Mouse (Mus musculus) right cerebral cortex, adult 2 months (tissue): ENCODE measurements around the gene Kctd20.

ENCODE experiments used
- DNase-seq, 2 experiments: peaks; one replicate each; pipeline ENCODE4 v3.0.0; 2021 to 2022; ENCODE audit warnings: low spot score in 2 of 2

Gene Kctd20

DNA sequence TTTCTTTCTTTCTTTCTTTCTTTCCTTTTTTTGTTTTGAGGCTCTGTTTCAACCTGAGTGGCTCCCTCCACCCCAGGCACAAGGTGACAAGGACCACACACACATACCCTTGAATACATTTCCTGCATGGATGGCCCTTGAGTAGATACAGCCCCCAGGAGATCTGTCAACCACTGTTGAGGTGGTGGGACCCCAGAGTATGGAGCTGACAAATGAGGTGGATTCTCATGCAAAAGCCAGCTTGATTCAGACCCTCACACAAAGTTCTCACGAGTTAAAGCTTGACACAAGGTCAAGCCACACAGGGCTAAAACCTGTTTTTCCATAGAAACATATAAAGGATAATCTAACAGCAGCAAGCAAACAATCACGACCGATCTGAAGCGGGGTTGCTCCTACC lies 19.5 kb upstream of the Kctd20 start:
- DNase-seq: no peak

DNA sequence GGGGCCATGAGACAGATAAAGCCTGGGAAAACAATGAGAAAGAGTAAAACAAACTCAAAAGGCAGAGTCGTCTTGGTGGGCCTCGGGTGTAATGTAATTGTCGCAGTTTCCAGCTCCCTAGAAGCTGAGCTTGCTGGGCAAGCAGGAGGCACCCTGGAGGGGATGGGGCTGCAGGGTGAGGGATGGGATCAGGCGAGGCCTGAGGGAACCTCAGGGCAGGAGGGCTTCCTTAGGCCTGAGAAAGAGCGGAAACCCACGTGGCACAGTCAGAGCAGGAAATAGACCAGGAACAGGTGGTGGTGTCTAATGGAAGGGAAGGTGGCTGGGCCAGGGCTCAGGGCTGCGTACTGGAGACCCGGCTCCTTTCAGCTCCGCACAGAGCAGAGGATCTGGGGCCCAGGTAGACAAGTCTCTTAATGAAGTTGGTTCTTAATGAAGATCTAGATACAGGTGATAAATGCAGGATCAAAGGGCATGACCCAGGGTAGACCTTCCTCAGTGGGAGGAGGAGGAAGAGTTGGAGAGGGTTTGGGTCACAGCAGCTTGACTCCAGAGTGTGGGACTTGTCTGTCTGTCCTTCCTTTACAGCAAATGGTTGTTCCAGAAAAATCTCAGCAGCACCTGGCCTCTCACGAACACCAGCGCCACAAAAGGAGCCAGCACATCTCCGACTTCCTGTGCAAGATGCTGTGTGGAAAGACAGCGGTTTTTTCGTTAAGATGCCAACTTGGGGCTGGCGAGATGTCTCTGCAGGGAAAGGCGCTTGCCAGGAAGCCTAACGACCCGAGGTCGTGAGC lies 17.4 kb upstream of the Kctd20 start:
- DNase-seq: no peak

DNA sequence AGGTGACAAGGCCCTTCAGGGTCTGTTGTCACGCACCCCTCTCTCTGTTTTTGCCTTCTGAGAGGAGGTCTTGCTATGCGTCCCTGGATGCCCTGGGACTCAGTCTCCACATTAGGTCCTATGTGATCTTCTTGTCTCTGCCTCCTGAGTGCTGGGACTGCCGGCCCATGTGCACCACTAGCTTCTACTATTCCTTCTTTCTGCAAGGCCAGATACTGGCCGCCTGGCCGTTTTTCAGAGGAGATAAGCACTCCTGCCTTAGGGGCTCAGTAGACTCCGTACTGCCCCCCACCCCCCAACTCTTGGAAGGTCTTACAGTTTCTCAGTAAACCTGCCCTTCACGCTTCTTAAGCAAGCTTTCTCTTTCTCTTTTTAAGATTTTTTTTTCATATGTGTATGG lies 15.6 kb upstream of the Kctd20 start:
- DNase-seq: no peak

DNA sequence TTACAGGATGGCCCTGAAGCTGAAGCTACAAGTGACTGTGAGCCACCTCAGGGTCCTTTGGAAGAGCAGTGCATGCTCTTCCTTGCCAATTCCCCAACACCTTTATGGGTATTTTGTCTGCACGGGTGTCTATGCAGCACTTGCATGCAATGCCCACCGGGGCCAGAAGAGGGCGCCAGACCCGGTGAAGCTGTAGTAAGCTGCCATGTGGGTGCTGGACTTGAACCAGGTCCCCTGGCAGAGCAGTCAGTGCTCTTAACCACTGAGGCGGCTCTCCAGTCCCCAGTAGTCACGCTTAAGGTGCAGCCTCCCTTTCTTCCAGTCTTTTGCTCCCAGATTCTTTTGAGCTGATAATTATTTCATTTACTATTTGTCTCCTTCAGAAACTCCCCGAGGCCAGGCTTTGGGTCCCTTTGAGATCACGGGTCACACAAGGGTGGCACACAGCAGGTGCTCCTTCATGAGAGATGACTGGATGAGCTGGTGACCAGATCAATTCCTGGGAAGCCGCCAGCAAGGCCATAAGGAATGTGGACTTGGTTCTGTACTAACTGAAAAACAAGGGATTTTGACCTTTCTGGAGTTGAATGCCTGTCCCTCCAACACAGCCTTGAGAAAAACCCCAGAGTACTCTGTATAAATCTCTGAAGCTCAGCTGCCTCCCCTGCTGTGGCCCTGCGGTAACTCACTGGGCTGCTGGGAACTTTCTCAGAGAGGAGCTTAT lies 15.0 kb upstream of the Kctd20 start:
- no peak for DNase-seq

DNA sequence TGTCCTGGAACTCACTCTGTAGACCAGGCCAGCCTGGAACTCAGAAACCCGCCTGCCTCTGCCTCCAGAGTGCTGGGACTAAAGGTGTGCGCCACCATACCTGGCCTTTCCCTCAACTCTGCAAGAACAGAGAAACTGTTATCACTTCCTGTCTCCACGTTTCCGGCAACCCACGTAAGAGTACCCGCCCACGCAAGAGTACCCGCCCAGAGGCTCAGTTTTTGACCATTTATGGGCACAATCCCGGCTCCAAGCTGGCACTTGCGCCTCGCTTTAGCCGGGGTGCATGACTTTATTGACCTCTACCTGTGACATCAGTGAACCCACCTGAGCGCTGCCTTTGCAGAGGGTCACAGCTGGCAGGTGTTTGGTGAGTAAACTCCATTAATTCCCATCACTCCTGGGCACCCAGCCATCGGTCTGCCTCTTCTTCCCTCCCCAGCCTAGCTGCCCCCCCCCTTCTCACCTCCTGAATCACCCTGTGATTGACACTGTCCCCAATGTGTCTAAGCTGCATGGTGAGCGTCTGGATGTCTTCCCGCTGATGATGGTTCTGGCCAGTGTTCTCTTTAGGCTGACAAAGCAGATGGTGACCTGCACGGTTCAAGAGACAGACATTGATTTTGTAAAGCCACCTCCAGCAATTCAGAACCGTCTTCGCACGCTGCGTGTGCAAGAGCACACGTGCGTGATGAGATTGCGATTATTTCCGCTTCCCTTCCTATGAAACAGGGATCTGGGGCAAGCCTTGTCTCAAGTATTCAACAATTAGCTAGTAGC lies 10.8 kb upstream of the Kctd20 start:
- DNase-seq: no peak

DNA sequence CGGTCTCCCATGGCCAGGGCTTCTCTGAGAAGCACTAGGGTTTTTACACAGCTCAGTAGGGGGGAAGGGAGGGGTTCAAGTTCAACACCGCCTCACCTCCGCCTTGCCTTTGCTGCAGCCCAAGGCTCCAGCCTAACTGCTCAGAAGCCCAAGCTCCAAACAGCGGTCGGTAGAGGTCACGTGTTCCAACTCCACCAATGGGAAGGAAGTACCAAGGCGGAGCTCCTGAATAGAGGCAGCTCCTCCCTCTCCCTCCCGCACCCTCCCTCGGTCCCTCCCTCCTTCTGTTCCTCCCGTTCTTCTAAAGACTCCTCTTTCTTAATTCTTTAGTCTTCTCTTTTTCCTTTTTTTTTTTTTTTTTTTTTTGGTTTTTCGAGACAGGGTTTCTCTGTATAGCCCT lies 9.6 kb upstream of the Kctd20 start:
- DNase-seq: no peak

DNA sequence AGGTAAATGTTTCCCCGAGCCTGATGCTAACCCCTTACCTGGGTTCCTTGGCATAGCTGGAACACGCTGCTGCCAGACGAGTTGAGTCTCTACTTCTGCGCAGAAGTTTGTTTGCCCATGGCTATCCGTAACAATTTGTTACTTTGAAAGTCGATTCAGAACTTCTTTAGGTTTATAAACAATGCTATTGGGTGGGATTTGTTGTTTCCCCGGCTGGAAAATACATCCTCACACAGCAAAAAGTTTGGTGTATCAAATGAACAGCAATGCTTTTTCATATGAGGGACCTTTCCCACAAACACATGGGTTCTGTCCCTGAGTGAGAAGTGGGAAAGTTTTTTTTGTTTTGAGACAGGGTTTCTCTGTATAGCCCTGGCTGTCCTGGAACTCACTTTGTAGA lies 8.0 kb upstream of the Kctd20 start, which contains the start of gene Pxt1:
Gene Pxt1, minus strand, starts transcription at position 101 of the 400 bp plus-strand sequence.
- no peak for DNase-seq

DNA sequence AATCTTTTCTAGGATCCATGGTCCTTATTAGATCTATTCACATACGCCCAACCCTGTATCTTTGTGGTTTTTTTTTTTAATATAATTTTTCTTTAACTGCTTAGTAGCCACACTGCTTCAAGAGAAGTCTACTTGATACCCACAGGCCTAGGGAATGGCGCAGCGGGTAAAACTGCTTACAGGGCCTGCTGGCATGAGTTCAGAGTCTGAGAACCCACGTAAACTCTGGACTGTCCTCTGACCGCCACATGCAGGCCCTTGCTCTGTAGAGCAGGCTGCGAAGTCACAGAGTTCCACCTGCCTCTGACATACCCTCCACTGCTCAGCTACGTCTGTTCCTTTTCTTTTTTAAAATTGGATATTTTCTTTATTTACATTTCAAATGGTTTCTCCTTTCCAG lies 7.3 kb upstream of the Kctd20 start:
- no peak for DNase-seq

DNA sequence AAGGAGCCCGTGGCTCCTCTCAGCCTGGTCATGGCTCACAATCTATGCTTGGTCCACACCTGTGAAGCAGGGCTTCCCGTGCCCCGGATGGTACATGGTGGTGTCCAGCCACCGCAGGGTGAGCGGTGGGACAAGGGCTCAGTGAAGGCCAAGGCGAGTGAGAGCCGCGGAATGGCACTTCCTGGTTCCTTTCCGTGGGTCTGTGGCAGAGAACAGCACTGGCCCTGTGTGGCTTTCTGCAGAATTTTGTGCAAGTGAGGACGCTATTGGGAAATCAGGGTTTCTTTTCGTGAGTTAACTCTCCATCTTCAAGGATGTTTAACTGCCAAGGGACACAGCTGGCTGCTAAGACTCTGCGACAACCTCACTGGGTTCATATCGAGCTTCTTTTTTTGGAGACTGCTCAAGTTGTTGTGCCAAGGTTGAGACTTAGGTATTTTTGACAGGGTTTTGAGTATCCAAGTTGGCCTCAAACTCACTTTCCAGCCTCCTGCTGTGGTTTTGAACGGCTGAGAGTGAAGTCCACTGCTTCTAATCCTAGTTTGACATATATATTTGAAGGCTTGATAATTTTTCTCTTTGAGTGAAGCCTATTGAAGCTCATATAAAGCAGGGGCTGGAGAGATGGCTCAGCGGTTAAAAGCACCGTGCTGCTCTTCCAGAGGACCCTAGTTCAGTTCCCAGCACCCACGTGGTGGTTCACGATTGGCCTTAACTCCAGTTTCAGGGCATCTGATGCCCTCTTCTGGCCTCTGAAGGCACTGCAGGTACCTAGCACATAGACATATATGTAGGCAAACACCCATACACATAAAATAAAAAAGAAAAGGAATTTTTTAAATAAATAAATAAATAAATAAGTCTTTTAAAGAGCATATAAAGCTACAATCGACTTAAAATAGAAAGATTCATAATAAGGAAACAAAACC lies 4.5 kb upstream of the Kctd20 start:
- no peak for DNase-seq

DNA sequence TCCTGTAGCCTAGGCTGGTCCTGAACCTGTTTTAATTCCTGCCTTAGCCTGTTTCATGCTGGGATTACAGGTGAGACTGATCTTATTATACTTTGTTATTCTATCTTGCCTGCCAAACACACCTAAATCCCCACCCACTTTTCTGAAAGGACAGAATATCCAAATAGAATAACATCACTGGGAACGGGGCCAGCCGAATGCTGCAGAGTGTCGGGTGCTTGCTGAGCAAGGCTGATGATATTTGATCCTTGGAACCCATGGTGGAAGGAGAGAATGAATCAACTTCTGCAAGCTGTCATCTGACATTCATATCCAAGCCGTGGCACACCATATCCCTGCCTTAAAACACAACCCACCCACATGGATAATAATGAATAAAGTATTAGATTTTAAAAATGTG lies 3.1 kb upstream of the Kctd20 start:
- no peak for DNase-seq

DNA sequence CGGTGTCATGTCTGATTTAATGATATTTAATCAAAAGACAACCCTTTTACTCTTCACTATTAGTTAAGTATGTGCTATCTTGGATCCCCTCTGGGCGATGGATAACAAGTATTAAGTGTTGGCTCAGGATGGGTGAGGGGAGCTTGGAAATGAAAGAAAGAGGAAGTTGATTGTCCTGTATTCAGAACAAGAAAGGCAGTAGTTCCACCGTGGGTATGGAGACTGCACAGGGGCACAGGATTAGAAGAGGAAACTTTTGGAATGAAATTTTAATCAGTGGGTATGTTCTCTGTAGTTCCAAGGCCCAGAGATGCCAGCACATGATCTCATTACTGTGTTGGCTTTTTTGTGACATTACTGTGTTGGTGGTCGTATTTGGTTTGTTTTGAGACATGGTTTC lies 999 bp upstream of the Kctd20 start:
- no peak for DNase-seq

DNA sequence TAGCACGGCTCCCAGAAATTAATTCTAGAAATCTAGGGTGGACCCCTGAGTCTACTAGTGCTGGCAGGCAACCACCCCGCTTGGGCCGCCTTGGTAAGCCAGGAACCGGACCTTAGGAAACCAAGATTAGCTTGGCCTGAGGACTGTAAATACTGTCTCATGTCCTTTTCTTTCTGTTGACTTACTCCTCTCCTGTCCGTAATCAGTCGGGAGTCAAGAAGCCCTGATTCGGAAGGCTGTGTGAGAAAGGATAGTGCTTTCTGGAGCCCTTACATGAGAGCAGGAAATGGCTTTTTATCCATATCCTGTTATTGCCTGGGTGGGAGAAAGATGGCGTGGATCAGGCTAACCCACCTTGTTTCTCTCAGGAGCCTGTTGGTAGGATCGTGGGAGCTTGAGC lies 1.5 kb downstream of the Kctd20 start:
- no peak for DNase-seq

DNA sequence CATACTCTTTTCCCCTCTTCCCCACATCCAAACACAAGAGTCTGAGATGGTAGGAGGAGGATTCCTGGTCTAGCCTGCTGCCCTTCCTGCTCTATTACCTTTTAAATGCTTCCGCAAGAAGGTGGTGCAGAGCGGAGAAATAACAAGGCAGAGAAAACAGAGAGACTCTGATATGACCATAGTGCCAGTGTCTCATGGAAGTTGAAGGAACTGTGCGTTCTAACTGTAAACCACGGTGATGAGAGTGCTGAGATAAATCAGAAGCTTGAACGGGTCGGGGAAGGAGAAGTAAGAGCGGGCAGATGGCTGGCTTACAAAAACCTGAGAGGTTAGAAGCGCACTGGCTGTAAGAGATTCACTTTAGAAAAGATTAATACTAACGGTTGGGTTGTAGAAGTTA lies 2.7 kb downstream of the Kctd20 start:
- no peak for DNase-seq

DNA sequence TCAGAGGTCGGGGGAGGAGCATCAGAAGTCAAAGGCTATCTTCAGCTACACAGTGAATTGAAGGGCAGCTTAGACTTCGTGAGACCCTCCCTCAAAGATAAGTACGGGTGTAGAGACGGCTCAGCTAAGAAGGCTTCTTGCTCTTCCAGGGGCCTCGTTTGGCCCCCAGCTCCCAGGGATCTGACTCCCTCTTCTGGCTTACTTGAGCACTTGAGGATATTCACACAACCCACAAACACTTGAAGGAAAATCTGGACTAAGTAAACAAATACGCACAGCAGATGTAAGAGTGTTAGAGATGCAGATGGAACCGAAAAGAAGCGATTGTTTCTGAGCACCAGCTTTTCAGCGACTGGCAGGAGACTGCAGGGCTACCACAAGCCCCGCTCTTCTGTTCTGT lies 8.8 kb downstream of the Kctd20 start:
- DNase-seq: no peak

DNA sequence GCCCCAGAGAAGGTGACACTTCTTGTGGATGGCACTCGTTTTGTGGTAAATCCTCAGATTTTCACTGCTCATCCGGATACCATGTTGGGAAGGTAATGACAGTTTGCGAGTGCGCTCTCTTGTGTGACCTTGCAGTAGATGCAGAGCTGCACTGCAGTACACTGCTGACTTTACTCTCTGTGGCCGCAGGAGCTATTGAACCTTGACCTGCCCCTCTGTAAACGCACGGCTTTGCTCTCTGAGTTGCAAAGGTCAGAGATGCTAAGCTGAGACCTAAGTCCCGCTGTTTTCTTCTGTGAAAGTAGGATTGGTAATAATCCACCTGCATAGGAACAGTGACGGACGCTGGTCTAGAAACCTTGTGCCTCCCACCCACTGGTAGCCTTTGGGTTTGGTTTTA lies 9.8 kb downstream of the Kctd20 start:
- no peak for DNase-seq

DNA sequence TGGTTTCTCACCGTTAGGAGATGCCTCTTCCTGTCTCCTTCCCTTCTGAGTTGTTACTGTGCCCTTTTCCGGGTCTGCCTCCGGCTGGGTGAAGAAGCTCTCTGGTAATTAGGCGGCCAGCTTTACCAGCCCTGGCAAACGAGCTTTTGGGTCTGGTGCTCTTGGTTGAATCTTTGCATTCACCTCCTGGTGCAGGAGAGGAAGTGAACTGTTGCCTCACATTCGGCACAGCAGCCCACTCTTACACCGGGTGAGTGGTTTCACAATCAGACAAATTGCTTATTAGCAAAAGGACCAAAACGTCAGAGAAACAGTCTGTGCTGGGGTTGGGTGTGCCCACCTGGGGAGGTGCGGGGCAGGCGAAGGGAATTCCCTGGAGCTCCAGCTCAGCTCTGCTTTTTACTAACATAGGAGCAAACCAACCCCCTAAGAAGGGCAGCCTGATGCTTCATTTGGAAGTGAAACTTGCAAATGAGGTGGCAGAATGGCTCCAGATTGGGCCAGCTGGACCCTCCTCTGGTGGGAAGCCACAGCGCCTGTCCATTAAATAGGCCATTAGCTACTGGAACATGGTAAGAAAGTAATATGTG lies 15.4 kb downstream of the Kctd20 start:
- DNase-seq: no peak

DNA sequence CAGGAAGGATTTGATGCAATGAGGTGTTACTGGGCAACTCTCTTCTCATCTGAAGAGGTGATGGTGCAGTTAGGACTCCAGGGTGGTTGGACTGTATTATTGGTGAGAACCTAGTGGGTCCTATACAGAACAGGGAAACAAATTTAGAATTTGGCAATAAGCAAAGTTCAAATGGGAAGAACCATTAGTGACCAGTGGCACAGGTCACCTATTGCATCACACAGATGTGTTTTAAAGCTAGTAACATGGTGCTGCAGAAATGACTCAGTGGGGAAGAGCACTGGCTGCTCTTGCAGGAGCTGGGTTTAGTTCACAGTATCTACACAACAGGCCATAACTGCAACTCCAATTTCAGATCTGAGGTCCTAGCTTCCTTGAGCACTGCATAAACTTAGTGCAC lies 18.4 kb downstream of the Kctd20 start:
- DNase-seq: no peak

DNA sequence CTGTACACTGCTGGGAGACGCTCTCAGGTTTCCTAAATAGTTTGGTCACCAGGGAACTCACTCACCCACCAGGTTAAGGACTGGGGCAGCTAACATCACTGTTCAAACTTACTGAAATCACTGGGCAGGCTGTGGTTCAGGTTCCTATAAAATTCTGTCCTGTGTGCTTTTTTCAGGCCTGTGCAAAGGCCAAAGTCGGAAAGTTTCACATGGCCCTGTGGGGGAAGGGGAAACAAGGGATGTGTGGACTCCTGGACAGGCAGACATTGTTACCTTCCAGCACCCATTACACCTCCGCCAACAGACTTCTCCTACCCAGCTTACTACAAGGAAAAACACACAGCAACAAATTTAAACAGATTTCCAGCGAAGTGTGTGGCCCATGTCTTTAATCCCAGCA lies 27.3 kb downstream of the Kctd20 start:
- no peak for DNase-seq

DNA sequence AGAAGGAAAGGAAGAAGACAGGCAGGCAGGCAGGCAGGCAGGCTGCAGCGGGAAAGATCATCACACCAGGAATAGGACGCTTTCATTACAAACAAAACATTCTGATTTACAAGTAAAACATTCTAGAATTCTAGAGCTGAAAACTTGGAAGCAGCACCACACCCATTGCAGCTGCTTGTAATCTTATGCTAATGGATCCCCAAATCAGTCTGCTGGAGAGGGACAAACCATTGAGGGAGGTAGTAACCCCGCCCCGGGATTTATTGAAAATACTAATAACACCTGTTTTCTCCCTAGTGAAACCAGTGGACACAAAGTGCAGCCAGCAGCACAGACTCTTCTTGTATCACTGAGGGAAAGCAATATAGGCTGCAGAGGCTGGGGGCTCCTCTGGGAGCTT lies 29.3 kb downstream of the Kctd20 start:
- DNase-seq: no peak

DNA sequence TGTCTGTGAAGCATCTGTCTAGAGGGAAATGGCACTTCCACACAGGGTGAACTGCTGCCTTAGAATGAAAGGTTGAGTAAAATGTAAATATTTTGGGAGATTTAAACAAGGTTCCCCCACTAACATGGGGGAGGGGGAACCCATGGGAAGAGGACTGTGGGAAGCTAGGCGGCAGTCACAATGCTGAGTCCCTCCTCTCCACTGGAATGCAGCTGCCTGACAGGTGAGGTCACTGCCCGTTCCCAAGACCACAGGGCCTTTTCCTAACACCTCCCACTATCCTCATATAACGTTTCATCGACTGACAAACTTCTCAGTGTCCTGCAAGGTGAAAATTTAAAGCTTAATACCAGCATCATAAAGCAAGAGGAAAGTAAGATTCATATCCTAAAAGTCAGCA lies 30.8 kb downstream of the Kctd20 start:
- DNase-seq: no peak

DNA sequence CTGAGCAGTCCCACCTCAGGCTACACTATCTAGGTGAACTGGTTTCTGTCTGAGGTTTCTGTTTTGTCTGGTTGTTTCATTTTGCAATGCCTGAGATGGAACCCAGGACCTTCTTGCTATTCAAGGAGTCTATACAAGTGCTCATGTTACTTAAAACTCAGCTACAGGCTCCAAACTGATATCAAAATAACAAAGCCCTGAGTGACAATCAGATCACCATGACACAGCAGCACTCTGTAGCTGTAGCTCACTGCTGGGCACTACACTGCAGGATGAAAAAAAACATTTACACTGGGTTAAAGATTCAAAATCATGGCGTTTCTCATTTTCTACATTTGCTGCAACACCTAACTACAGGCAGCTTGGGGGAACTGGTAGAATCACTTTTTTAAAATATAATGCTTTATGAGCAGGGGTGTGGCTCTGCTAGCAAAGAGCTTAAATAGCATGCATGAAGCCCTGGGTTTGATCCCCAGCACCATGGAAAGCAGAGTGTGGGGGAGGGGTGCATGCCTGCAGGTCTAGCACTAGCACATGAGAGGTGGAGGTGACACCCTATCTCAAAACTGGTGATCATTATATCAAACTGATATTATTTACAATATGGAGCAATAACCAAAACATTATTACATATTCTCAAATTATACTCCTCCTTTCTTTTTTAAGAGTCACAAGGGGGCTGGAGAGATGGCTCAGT lies 33.1 kb downstream of the Kctd20 start:
- DNase-seq: no peak
